Comparison of ENCODE assay signal across 16 mouse cellular contexts in the genomic region with DNA sequence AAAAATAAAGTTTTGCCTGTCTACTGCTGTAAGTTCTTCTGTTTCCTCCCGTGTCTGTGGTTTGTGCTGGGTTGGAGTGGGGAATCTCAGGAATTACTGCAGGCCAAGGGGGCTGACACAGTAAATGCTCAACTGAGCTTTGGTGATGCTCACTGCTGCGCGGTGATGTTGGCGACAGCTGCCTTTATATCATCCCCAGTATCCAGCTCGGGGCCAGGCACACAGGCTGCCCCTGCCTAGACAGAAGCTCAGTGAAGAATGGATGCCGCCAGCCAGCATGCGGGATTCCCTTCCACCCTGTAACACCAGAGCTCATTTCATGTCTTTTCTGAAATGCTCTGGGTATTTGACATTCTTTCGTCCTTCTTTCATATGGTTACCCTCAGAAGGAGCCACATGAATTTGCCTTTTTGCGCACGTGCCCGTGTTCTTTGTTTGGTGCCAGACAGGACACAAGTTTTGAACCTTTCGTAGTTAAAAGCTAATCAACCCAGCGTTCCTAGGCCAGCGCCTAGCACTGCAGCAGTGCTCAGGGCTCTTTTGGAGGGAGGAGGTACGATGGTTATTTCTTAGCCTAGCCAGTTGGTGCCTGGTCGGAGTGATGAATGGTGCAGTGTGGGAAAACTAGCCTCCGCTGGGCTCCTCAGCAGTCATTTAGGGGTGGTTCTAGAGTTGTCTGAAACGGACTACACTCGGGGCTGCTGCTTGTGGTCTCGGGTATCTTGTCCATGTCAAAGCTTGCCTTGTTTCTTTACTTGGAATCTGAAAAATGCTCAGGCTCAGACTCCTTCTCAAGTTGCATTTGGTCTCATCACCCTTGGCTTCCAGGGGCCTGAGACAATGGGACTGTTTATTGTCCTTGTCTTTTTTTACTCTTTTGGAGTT.
DNase-seq lines count a peak whose midpoint lies in the region; ATAC-seq lines count a peak whose summit lies in the region.
"Had no signal": no experiment of that assay in that cellular context is flagged by ENCODE, and none has a peak within 500 bp of the region (broad histone marks: within the 10 kb centered on the region; RNA-seq: fewer than 3 reads in every experiment).

No protein-coding gene starts in this region.

- WGBS in heart, embryonic 13.5 days = 57% methylated on average over 20 of the region's 20 CpGs
- WGBS in heart, embryonic 11.5 days (ENCODE audit: insufficient replicate concordance) = 52% methylated on average over 20 of the region's 20 CpGs
- WGBS in midbrain, embryonic 10.5 days = 42% methylated on average over 20 of the region's 20 CpGs
- 42% methylated on average over 20 of the region's 20 CpGs for WGBS in midbrain, embryonic 11.5 days
- 43% methylated on average over 20 of the region's 20 CpGs for WGBS in limb, embryonic 10.5 days

- no peaks in the 10 kb centered on the region for H3K36me3 ChIP-seq in heart, embryonic 13.5 days
- H3K36me3 ChIP-seq in heart, embryonic 11.5 days (ENCODE audit: control insufficient read depth, insufficient read depth, low read length) = no peaks in the 10 kb centered on the region
- no peaks in the 10 kb centered on the region for H3K36me3 ChIP-seq in midbrain, embryonic 10.5 days
- no peaks in the 10 kb centered on the region; the same call in 1 of the 2 replicates for H3K36me3 ChIP-seq in midbrain, embryonic 11.5 days (ENCODE audit: control insufficient read depth, insufficient read depth, low read length)
- no peaks in the 10 kb centered on the region for H3K36me3 ChIP-seq in limb, embryonic 10.5 days
- H3K36me3 ChIP-seq: midbrain, embryonic 12.5 days had no signal

- H3K27ac ChIP-seq in heart, embryonic 13.5 days (replicated peaks) = no peak overlapping the region
- no peak overlapping the region for H3K27ac ChIP-seq in heart, embryonic 11.5 days (ENCODE audit: low read depth, low read length)
- H3K27ac ChIP-seq in midbrain, embryonic 10.5 days (replicated peaks) = peak overlapping the region; percentile 73
- H3K27ac ChIP-seq in midbrain, embryonic 11.5 days (ENCODE audit: low read depth, low read length) = no peak overlapping the region
- peak overlapping the region; percentile 21; the same call in 1 of the 2 replicates for H3K27ac ChIP-seq in limb, embryonic 10.5 days
- H3K27ac ChIP-seq: midbrain, embryonic 12.5 days had no signal

- no peak for ATAC-seq in heart, embryonic 13.5 days (ENCODE audit: extremely low read depth, insufficient number of reproducible peaks, low FRiP score, low TSS enrichment)
- no peak for ATAC-seq in heart, embryonic 11.5 days (replicated peaks; ENCODE audit: insufficient number of reproducible peaks, low FRiP score, low TSS enrichment)
- no peak for ATAC-seq in midbrain, embryonic 11.5 days (ENCODE audit: low FRiP score)

- peaks cover 94% of the 10 kb centered on the region for H3K4me1 ChIP-seq in heart, embryonic 13.5 days
- peaks cover 79% of the 10 kb centered on the region for H3K4me1 ChIP-seq in heart, embryonic 11.5 days (ENCODE audit: control insufficient read depth, insufficient read depth, low read length)
- peaks cover 94% of the 10 kb centered on the region for H3K4me1 ChIP-seq in midbrain, embryonic 10.5 days
- peaks cover 52% of the 10 kb centered on the region for H3K4me1 ChIP-seq in midbrain, embryonic 11.5 days (ENCODE audit: control insufficient read depth, insufficient read depth, low read length)
- peaks cover 79% of the 10 kb centered on the region for H3K4me1 ChIP-seq in limb, embryonic 10.5 days

- no peak for DNase-seq in midbrain, embryonic 10.5 days (ENCODE audit: low spot score)
- DNase-seq in midbrain, embryonic 11.5 days (ENCODE audit: low spot score, missing footprints) = no peak
- peak; percentile 46 for DNase-seq in embryo, embryonic 9.5 days (ENCODE audit: extremely low spot score)
- DNase-seq in limb, embryonic 10.5 days (ENCODE audit: low spot score) = no peak
- DNase-seq in adrenal gland, postnatal 36 days = no peak
- no peak for DNase-seq in urinary bladder, postnatal 10 days (ENCODE audit: low spot score)
- DNase-seq: B cell, adult 2 months; cerebellum, adult 9-10 months; kidney, postnatal 14 days; layer of hippocampus, adult 9-11 months; liver; lung, adult 2 months; thymus, adult 18-20 months had no signal

- no peak overlapping the region for H3K4me3 ChIP-seq in heart, embryonic 13.5 days
- no peak overlapping the region for H3K4me3 ChIP-seq in heart, embryonic 11.5 days (ENCODE audit: low read depth, low read length)
- no peak overlapping the region for H3K4me3 ChIP-seq in midbrain, embryonic 10.5 days
- no peak overlapping the region for H3K4me3 ChIP-seq in midbrain, embryonic 11.5 days (ENCODE audit: low read depth, low read length)
- no peak overlapping the region for H3K4me3 ChIP-seq in limb, embryonic 10.5 days
- H3K4me3 ChIP-seq: midbrain, embryonic 12.5 days had no signal

- H3K9me3 ChIP-seq in heart, embryonic 13.5 days = no peaks in the 10 kb centered on the region
- H3K9me3 ChIP-seq in heart, embryonic 11.5 days (replicated peaks; ENCODE audit: control insufficient read depth, low read length) = no peaks in the 10 kb centered on the region
- H3K9me3 ChIP-seq in midbrain, embryonic 10.5 days (replicated peaks) = no peaks in the 10 kb centered on the region
- no peaks in the 10 kb centered on the region for H3K9me3 ChIP-seq in midbrain, embryonic 11.5 days (ENCODE audit: control insufficient read depth, low read length)
- H3K9me3 ChIP-seq in limb, embryonic 10.5 days (replicated peaks) = no peaks in the 10 kb centered on the region
- H3K9me3 ChIP-seq: midbrain, embryonic 12.5 days had no signal

- 0 out of 2 replicates have a peak overlapping the region, but pooled peaks have one; percentile 28 for H3K9ac ChIP-seq in heart, embryonic 13.5 days
- no peak overlapping the region for H3K9ac ChIP-seq in heart, embryonic 11.5 days (ENCODE audit: low read depth, low read length)
- no peak overlapping the region for H3K9ac ChIP-seq in midbrain, embryonic 11.5 days (ENCODE audit: low read length)
- H3K9ac ChIP-seq: midbrain, embryonic 12.5 days had no signal

- H3K27me3 ChIP-seq in heart, embryonic 13.5 days (replicated peaks) = no peaks in the 10 kb centered on the region
- H3K27me3 ChIP-seq in heart, embryonic 11.5 days (ENCODE audit: control insufficient read depth, insufficient read depth, low read length) = no peaks in the 10 kb centered on the region
- H3K27me3 ChIP-seq in midbrain, embryonic 10.5 days (ENCODE audit: low read depth, poor library complexity, severe bottlenecking) = peaks cover 36% of the 10 kb centered on the region; the same call in 1 of the 2 replicates
- H3K27me3 ChIP-seq in midbrain, embryonic 11.5 days (ENCODE audit: control insufficient read depth, insufficient read depth, low read length) = peaks cover 11% of the 10 kb centered on the region; the same call in 1 of the 2 replicates
- H3K27me3 ChIP-seq in limb, embryonic 10.5 days (ENCODE audit: low read depth, poor library complexity, severe bottlenecking) = peaks cover 48% of the 10 kb centered on the region

- no peak overlapping the region for H3K4me2 ChIP-seq in heart, embryonic 13.5 days
- H3K4me2 ChIP-seq in heart, embryonic 11.5 days = no peak overlapping the region; the same call in 1 of the 2 replicates
- H3K4me2 ChIP-seq in midbrain, embryonic 11.5 days = no peak overlapping the region
- H3K4me2 ChIP-seq: midbrain, embryonic 12.5 days had no signal

Comparison
In these comparisons a context has a peak if more than half of its experiments do, and no peak if none do; other contexts are left out.
1. H3K27ac ChIP-seq: peak in midbrain, embryonic 10.5 days (single experiment) and limb, embryonic 10.5 days (single experiment); none in heart, embryonic 13.5 days (single experiment), heart, embryonic 11.5 days (single experiment) and midbrain, embryonic 11.5 days (single experiment).